Mouse (Mus musculus): ENCODE measurements around the gene Stpg4. TPM values are rescaled to one million over a fixed set of nuclear protein-coding genes. Genes with fewer than 3 reads are reported as not detected.

Gene Stpg4
- polyA plus RNA-seq, 1 experiment from 2014 or later, result not detected

DNA sequence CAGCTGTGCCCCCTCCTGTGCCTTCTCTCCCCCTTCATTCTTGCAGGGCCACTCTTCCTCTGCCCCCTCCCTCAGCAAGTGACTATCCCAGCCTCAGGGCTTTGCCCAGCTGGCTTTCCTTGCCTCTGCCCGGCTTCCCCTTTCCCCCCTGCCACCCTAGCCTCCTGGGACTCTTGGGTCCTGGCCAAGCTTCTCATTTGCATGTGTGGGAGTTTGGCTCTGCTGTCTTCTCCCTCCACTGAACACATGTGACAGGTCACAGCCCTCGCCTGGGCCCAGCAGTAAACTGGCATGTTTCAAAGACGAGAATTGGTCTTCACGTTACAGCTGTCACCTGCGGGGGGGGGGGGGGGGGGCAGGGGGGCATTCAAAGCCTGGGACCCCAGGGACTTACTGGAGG, 40.5 kb downstream of the Stpg4 start:
- H3K27me3 ChIP-seq (ENCODE audit: low read depth, poor library complexity, severe bottlenecking), result no peaks in the 10 kb centered on the region
- WGBS, result 59% methylated on average over 5 of the region's 5 CpGs
- peaks cover 9% of the 10 kb centered on the region for H3K4me1 ChIP-seq
- no peak overlapping the region for H3K4me3 ChIP-seq
- DNase-seq (ENCODE audit: low spot score), result no peak
- H3K9me3 ChIP-seq (replicated peaks), result no peaks in the 10 kb centered on the region
- no peak overlapping the region; the same call in 1 of the 2 replicates for H3K27ac ChIP-seq (replicated peaks)
- no peaks in the 10 kb centered on the region for H3K36me3 ChIP-seq

DNA sequence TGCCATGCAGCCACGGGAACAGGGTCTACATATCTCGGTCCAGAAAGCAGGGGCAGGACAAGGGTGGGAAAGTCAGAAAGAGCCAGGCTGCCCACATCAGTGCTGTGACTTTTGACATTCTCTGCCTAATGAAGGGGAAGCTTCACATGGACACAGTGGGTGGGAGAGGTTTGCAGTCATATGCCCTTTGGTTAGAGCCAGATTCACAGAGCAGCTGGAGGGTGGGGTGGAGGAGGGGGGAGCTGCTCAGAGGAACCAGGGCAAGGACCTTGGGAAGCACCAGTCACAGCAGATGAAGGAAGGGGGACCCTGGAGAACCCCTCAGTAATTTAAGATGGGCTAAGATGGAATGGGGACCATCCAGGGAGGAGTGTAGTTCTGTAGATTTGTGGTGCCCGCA, 41.7 kb downstream of the Stpg4 start:
- DNase-seq (ENCODE audit: low spot score), result no peak
- Histone ChIP-seq H3K4me3 (no peak overlapping the region), H3K9me3 (replicated peaks) (no peaks in the 10 kb centered on the region), H3K36me3 (no peaks in the 10 kb centered on the region), H3K27me3 (ENCODE audit: low read depth, poor library complexity, severe bottlenecking) (no peaks in the 10 kb centered on the region), H3K27ac (replicated peaks) (no peak overlapping the region), H3K4me1 (peaks cover 13% of the 10 kb centered on the region)
- 83% methylated on average over 3 of the region's 3 CpGs for WGBS

- Histone ChIP-seq H3K36me3 (no peaks in the 10 kb centered on the region), H3K4me1 (peaks cover 57% of the 10 kb centered on the region), H3K4me3 (no peak overlapping the region), H3K27ac (replicated peaks) (peak overlapping the region; percentile 77), H3K9me3 (replicated peaks) (no peaks in the 10 kb centered on the region), H3K27me3 (ENCODE audit: low read depth, poor library complexity, severe bottlenecking) (no peaks in the 10 kb centered on the region)
- WGBS, result 90% methylated on average over 9 of the region's 9 CpGs
- no peak for DNase-seq (ENCODE audit: low spot score)
These were observed 46.9 kb downstream of the Stpg4 start for GRCm38 (mm10) chr17:87380681-87381080.

DNA sequence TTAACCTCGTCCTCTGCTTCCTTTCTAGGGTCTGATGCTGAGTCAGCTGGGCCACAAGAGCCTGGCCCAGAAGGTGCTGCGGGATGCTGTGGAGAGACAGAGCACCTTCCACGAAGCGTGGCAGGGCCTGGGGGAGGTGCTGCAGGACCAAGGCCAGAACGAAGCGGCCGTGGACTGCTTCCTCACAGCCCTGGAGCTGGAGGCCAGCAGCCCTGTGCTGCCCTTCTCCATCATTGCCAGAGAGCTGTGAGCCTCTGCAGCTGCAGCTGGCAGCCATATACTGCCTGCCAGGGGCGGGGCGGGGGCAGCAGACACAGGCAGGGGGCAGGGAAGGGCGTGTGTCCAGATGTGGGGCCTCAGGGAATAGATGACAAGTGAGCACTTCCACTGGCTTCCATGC, 47.7 kb downstream of the Stpg4 start:
- Histone ChIP-seq H3K9me3 (replicated peaks) (no peaks in the 10 kb centered on the region), H3K27ac (replicated peaks) (peak overlapping the region; percentile 77), H3K27me3 (ENCODE audit: low read depth, poor library complexity, severe bottlenecking) (no peaks in the 10 kb centered on the region), H3K4me1 (peaks cover 60% of the 10 kb centered on the region), H3K4me3 (no peak overlapping the region), H3K36me3 (no peaks in the 10 kb centered on the region)
- peak; percentile 36 for DNase-seq (ENCODE audit: low spot score)
- WGBS, result 66% methylated on average over 10 of the region's 10 CpGs

DNA sequence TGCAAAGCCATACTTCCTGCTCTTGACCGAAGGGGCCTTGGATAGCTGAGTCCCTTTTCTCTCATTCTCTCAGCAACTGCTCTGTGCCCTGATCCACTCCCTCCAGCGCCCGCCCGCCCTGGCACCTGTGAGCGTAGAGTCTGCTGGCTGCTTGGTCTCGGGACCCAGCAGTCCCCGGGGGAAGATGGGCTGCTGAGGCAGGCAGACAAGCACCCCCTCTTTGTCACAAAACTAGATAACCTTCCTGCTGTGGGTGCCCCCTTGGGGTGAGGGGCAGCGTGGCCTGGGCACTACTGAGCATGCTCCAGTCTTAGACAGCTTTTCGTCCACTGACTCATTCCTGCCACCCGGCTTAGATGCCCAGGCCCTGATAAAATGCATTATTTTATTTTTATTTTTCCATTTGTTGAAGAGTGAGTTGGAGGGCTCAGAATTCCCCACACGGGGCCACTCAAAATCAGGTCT, 48.3 kb downstream of the Stpg4 start:
- H3K4me3 ChIP-seq, result 0 out of 2 replicates have a peak overlapping the region, but pooled peaks have one; percentile 1

DNA sequence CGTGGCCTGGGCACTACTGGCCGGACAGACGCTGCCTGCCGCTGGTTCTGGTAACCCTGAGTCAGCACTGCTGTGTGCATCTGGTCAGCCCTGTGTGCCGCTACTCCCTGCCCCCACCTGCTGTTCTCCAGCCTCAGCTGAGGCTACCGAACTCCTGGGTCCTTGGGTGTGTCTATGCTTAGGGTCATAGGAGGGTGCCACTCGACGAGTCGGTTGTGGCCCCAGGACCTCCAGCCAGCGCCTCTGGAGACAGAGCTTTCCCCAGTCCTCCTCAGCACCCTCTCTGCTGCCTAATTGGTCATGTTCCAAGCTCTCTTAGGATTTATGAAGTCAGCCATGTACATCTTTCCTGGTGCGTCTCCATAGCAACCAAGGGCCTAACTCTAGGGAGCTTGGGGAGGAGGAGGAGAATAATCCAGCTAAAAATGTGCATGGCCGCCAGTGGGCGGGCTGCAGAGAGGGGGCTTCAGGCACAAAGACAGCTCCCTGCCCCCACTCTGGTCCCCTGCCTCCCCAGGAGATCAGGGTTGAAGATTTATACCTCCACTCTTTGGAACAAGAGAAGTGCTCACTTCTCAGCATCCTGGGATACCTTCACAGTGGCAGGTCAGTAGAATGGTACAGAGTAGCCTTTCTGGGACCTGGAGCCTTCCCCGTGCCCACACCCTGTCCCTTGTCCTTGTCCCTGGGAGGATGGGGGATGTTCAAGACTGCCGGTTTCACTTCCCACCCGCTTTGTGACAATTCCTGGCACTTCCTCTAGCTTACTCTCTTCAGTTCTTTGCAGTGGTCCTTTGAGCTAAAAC, 49.0 kb downstream of the Stpg4 start:
- DNase-seq (ENCODE audit: low spot score), result peak; percentile 63
- WGBS, result 54% methylated on average over 16 of the region's 16 CpGs
- no peaks in the 10 kb centered on the region for H3K27me3 ChIP-seq (ENCODE audit: low read depth, poor library complexity, severe bottlenecking)
- peaks cover 60% of the 10 kb centered on the region for H3K4me1 ChIP-seq
- no peaks in the 10 kb centered on the region for H3K36me3 ChIP-seq
- peak overlapping the region; percentile 77 for H3K27ac ChIP-seq (replicated peaks)
- H3K4me3 ChIP-seq, result 0 out of 2 replicates have a peak overlapping the region, but pooled peaks have one; percentile 1
- no peaks in the 10 kb centered on the region for H3K9me3 ChIP-seq (replicated peaks)

More for the DNA sequence above, 48.3 kb downstream of the Stpg4 start:
- Histone ChIP-seq H3K36me3 (no peaks in the 10 kb centered on the region), H3K4me1 (peaks cover 60% of the 10 kb centered on the region), H3K27ac (replicated peaks) (peak overlapping the region; percentile 77), H3K27me3 (ENCODE audit: low read depth, poor library complexity, severe bottlenecking) (no peaks in the 10 kb centered on the region), H3K9me3 (replicated peaks) (no peaks in the 10 kb centered on the region)
- DNase-seq (ENCODE audit: low spot score), result peak; percentile 35
- 78% methylated on average over 11 of the region's 11 CpGs for WGBS

DNA sequence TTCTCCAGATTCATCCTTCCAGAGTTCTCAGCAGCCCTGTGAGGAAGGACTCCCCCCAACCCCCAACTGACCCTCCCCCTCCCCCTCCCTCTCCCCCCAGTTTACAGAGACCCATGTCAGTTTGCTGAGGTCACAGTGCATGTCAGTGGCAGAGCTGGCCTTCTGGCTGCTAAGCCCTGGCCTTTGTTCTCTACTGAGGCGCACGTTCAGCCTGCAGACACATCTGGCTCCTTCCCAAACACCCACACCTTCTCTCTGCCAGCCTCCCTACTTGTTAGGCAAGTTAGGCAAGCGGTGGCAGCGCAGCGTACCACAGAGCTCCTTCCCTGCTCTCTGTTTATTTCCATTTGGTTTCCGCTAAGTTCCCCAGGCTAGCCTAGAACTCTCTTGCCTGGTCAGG, 50.0 kb downstream of the Stpg4 start:
- H3K4me3 ChIP-seq, result no peak overlapping the region
- H3K9me3 ChIP-seq (replicated peaks), result no peaks in the 10 kb centered on the region
- no peaks in the 10 kb centered on the region for H3K27me3 ChIP-seq (ENCODE audit: low read depth, poor library complexity, severe bottlenecking)
- peak; percentile 39 for DNase-seq (ENCODE audit: low spot score)
- H3K4me1 ChIP-seq, result peaks cover 60% of the 10 kb centered on the region
- WGBS, result 60% methylated on average over 6 of the region's 6 CpGs
- H3K36me3 ChIP-seq, result no peaks in the 10 kb centered on the region
- H3K27ac ChIP-seq (replicated peaks), result peak overlapping the region; percentile 77

- peaks cover 64% of the 10 kb centered on the region for H3K4me1 ChIP-seq
- DNase-seq (ENCODE audit: low spot score), result no peak
These were observed 50.6 kb downstream of the Stpg4 start for GRCm38 (mm10) chr17:87376831-87377471.

DNA sequence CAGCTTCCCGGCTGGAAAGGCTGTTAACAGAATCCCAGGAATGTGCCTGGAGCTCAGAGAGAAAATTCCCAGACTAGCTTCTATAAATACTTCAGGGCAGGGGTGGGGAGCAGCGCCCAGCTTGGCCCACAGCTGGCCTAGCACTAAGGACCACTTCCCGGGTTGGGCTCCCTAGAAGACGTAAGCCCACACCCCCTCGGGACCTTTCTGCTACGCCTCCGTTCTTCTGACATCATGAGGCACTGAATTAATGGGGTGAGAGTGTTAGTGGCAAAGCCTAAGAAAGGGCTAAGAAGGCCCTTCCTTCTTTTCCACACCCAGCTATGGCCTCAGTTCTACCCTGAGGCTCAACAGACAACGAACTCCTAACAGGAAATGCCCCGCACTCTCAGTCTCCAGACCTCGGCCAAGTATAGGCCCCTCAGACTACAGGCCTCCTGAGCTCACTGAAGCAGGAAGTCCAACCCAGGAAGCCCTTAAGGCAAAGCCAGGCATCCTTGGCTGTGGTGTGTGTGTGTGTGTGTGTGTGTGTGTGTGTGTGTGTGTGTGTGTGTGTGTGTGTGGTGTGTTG, 51.5 kb downstream of the Stpg4 start:
- WGBS, result 64% methylated on average over 10 of the region's 10 CpGs
- Histone ChIP-seq H3K9me3 (replicated peaks) (no peaks in the 10 kb centered on the region), H3K4me3 (no peak overlapping the region), H3K27ac (replicated peaks) (peak overlapping the region; percentile 77), H3K27me3 (ENCODE audit: low read depth, poor library complexity, severe bottlenecking) (no peaks in the 10 kb centered on the region), H3K4me1 (peaks cover 62% of the 10 kb centered on the region), H3K36me3 (no peaks in the 10 kb centered on the region)
- no peak for DNase-seq (ENCODE audit: low spot score)

More at GRCm38 (mm10) chr17:87376831-87377471, 50.6 kb downstream of the Stpg4 start:
- Histone ChIP-seq H3K27me3 (ENCODE audit: low read depth, poor library complexity, severe bottlenecking) (no peaks in the 10 kb centered on the region), H3K4me3 (no peak overlapping the region), H3K27ac (replicated peaks) (peak overlapping the region; percentile 77), H3K36me3 (no peaks in the 10 kb centered on the region), H3K9me3 (replicated peaks) (no peaks in the 10 kb centered on the region)
- WGBS, result 83% methylated on average over 6 of the region's 6 CpGs

- Histone ChIP-seq H3K27ac (replicated peaks) (0 out of 2 replicates have a peak overlapping the region, but pooled peaks have one; percentile 30), H3K4me1 (peaks cover 58% of the 10 kb centered on the region), H3K36me3 (no peaks in the 10 kb centered on the region), H3K9me3 (replicated peaks) (no peaks in the 10 kb centered on the region), H3K4me3 (no peak overlapping the region), H3K27me3 (ENCODE audit: low read depth, poor library complexity, severe bottlenecking) (no peaks in the 10 kb centered on the region)
- WGBS, result 92% methylated on average over 9 of the region's 9 CpGs
- DNase-seq (ENCODE audit: low spot score), result no peak
These were observed 54.2 kb downstream of the Stpg4 start for GRCm38 (mm10) chr17:87373327-87373726.

DNA sequence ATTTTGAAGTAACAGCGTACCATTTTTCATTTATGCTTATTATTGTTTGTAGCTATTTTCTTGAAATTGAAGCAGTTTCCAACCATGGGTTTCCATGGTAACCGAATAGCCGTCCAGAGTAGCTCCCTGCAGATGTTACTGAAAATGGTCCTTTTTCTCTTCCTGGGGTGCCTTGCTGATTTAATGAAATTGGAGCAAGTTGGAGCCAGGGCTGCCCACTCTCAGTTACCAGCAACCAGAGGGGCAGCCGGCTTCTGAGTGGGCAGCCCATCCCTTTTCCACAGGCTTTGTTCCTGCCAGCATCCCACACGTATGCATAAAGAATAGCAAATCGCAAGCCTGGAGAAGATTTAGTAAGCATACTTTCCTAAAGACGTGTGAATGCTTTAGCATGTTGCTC, 55.4 kb downstream of the Stpg4 start:
- DNase-seq (ENCODE audit: low spot score), result no peak
- Histone ChIP-seq H3K4me3 (no peak overlapping the region), H3K4me1 (peaks cover 58% of the 10 kb centered on the region), H3K36me3 (no peaks in the 10 kb centered on the region), H3K27me3 (ENCODE audit: low read depth, poor library complexity, severe bottlenecking) (no peaks in the 10 kb centered on the region), H3K27ac (replicated peaks) (no peak overlapping the region), H3K9me3 (replicated peaks) (no peaks in the 10 kb centered on the region)
- WGBS, result 84% methylated on average over 7 of the region's 7 CpGs

GRCm38 (mm10) chr17:87369270-87369759, 58.2 kb downstream of the Stpg4 start:
- DNase-seq (ENCODE audit: low spot score), result no peak

More at GRCm38 (mm10) chr17:87369270-87369759, 58.2 kb downstream of the Stpg4 start:
- H3K27ac ChIP-seq (replicated peaks), result peak overlapping the region; percentile 70
- H3K36me3 ChIP-seq, result no peaks in the 10 kb centered on the region
- no peaks in the 10 kb centered on the region for H3K9me3 ChIP-seq (replicated peaks)
- H3K4me3 ChIP-seq, result no peak overlapping the region
- H3K4me1 ChIP-seq, result peaks cover 64% of the 10 kb centered on the region
- WGBS, result 76% methylated on average over 18 of the region's 18 CpGs
- no peaks in the 10 kb centered on the region for H3K27me3 ChIP-seq (ENCODE audit: low read depth, poor library complexity, severe bottlenecking)
